Mouse (Mus musculus) heart, postnatal 0 days (tissue): ENCODE results near the gene Gnpnat1. TPM values are rescaled to one million over a fixed set of nuclear protein-coding genes. Genes with fewer than 3 reads are reported as not detected.

Source experiments
- ATAC-seq: fragments of 200-750 bp; cut with Nextera tagmentation; 2 replicates; pipeline ENCODE4 v1.8.0; 2017; ENCODE audit warnings: low read depth, moderate number of reproducible peaks, moderate library complexity; ENCODE audit not compliant: insufficient read depth
- DNase-seq: peaks from one replicate; pipeline ENCODE4 v3.0.0-alpha.2; 2016; ENCODE audit warnings: low spot score
- H3K27ac ChIP-seq: fragments of 300-500 bp; sonication (generic); 2 replicates; pipeline ENCODE4 v1.5.1; 2014; ENCODE audit warnings: low read depth, mild to moderate bottlenecking
- H3K27me3 ChIP-seq: fragments of 300-500 bp; sonication (generic); 2 replicates; pipeline ENCODE4 v1.6.1; 2014; ENCODE audit warnings: low read length, mixed read lengths; ENCODE audit not compliant: control insufficient read depth, insufficient read depth
- H3K36me3 ChIP-seq: fragments of 300-500 bp; sonication (generic); replicated peaks from 2 replicates; pipeline ENCODE4 v1.6.1; 2014; ENCODE audit warnings: low read length, mixed read lengths; ENCODE audit not compliant: control insufficient read depth, insufficient read depth
- H3K4me1 ChIP-seq: fragments of 300-500 bp; sonication (generic); 2 replicates; pipeline ENCODE4 v1.6.1; 2014; ENCODE audit warnings: antibody characterized with exemption; ENCODE audit not compliant: control insufficient read depth, insufficient read depth
- H3K4me2 ChIP-seq: fragments of 300-500 bp; sonication (generic); 2 replicates; pipeline ENCODE4 v1.6.1; 2014; ENCODE audit warnings: low read depth, mild to moderate bottlenecking, low read length, moderate library complexity
- H3K4me3 ChIP-seq: fragments of 300-500 bp; sonication (generic); 2 replicates; pipeline ENCODE4 v1.5.1; 2014; ENCODE audit warnings: low read depth, low read length
- H3K9ac ChIP-seq: fragments of 300-500 bp; sonication (generic); replicated peaks from 2 replicates; pipeline ENCODE4 v1.6.1; 2014; ENCODE audit warnings: low read depth, low read length, mixed read lengths
- H3K9me3 ChIP-seq: fragments of 300-500 bp; sonication (generic); replicated peaks from 2 replicates; pipeline ENCODE4 v1.6.1; 2016; ENCODE audit warnings: low read length; ENCODE audit not compliant: control insufficient read depth
- CTCF ChIP-seq: IDR thresholded peaks from 2 replicates; pipeline ENCODE4 v1.5.1; 2016; ENCODE audit warnings: antibody characterized with exemption, control low read depth, low read depth
- EP300 ChIP-seq: IDR thresholded peaks from 2 replicates; pipeline ENCODE4 v1.6.1; 2016; ENCODE audit warnings: antibody characterized with exemption, low read depth
- WGBS: fragments of 180-500 bp; shearing (Covaris S2); extraction: QIAGEN DNeasy Blood & Tissue Kit; methylation state at CpG from one replicate; pipeline ENCODE4 v1.1.7; 2014; 5-methylcytosine and 5-hydroxymethylcytosine counted together
- microRNA-seq: library from miRNA; unstranded; fragments of <30 nt; microRNA quantifications from one replicate; pipeline ENCODE4, GENCODE M21; 2016
- polyA plus RNA-seq: library from polyadenylated mRNA; unstranded; fragments of >200 nt; fragmentation: Nextera tagmentation; extraction: Ambion mirVana; gene quantifications from 2 replicates; pipeline ENCODE4 v1.2.1, GENCODE M21; 2015
- total RNA-seq: library from RNA; depleted of rRNA; stranded (reverse); fragments of >200 nt; gene quantifications from 2 replicates; pipeline ENCODE4 v1.2.3, GENCODE M21; 2014; ENCODE audit warnings: low replicate concordance; rRNA removed

Gene Gnpnat1
- total and polyA plus RNA-seq, 2 experiments from 2014 or later = 5.3 to 18.6 TPM

DNA sequence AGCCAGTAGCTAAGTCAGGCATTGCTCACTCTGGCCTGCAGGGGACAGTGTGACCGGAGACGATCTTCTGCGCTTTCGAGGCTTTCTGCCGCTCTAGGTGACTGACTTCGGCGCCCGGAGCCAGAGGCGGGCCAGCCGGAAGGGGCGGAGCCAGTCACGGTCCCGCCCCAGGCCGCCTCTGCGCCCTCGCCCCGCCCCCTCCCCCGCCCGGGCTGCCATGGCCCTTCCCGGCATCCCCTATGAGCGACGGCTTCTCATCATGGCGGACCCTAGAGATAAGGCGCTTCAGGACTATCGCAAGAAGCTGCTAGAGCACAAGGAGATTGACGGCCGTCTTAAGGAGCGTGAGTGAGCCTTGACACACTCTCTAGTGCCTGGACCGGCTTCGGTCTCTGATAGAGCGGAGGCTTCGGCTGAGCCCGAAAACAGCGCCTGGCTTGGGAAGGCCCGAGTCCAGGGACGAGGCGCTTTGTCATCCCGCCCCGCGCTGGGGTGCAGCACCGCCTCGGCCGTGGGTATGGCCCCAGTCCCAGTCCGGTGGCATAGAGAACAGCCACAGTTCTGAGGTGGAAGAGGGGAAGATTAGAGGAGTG lies 75.0 kb downstream of the Gnpnat1 start, which contains the start of gene Psmc6:
Gene Psmc6 (plus strand): TSS at position 200 of the 593 bp plus-strand sequence.
- peaks cover 29% of the 10 kb centered on the region for H3K36me3 ChIP-seq
- H3K4me2 ChIP-seq = peak within 1 kb of the TSS; percentile 83
- under 1% methylated on average over 44 of the region's 44 CpGs for WGBS
- peak within 1 kb of the TSS; percentile 83 for H3K27ac ChIP-seq
- DNase-seq (peak; percentile 95), ATAC-seq (peak; percentile 97)
- no peaks in the 10 kb centered on the region for H3K4me1 ChIP-seq
- no peaks in the 10 kb centered on the region for H3K9me3 ChIP-seq
- TF ChIP-seq EP300 (peak; percentile 8; the same call in 1 of the 2 replicates), CTCF (peak; percentile 95)
- H3K27me3 ChIP-seq = no peaks in the 10 kb centered on the region
- peak within 1 kb of the TSS; percentile 81 for H3K4me3 ChIP-seq
- H3K9ac ChIP-seq = peak within 1 kb of the TSS; percentile 81

DNA sequence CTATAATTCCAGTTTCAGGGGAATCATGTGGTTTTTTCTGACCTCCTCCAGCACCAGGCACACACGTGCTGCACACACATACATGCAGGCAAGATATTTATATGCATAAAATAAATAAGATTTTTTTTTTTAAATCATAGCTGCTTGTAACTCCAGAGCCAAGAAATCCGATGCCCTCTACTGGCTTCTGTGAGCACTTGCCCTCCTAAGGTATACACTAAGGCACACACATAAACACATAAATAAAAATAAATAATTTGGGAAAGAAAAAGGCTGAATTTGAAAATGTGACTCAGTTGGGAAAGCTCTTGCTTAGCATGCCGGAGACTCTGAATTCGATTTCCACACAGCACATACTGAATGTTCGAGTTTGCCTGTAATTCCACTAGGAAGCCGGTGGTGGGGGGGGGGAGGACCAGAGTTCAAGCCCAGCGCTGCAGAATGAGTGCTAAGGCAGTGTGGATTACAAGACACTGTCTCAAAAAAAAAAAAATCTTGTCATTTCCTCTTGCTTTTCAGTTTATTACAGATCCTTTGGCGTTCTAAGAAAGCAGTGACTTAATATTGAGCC lies 75.6 kb downstream of the Gnpnat1 start:
- WGBS = 13% methylated on average over 8 of the region's 8 CpGs
- H3K27me3 ChIP-seq = no peaks in the 10 kb centered on the region
- H3K9me3 ChIP-seq = no peaks in the 10 kb centered on the region
- H3K4me2 ChIP-seq = peak overlapping the region; percentile 56
- no peaks in the 10 kb centered on the region for H3K4me1 ChIP-seq
- DNase-seq (no peak), ATAC-seq (peak; percentile 19)
- H3K9ac ChIP-seq = no peak overlapping the region; the same call in 1 of the 2 replicates
- H3K27ac ChIP-seq = no peak overlapping the region
- peak overlapping the region; percentile 81 for H3K4me3 ChIP-seq
- H3K36me3 ChIP-seq = peaks cover 25% of the 10 kb centered on the region
- TF ChIP-seq EP300 (peak; percentile 48; the same call in 1 of the 2 replicates), CTCF (no peak)

DNA sequence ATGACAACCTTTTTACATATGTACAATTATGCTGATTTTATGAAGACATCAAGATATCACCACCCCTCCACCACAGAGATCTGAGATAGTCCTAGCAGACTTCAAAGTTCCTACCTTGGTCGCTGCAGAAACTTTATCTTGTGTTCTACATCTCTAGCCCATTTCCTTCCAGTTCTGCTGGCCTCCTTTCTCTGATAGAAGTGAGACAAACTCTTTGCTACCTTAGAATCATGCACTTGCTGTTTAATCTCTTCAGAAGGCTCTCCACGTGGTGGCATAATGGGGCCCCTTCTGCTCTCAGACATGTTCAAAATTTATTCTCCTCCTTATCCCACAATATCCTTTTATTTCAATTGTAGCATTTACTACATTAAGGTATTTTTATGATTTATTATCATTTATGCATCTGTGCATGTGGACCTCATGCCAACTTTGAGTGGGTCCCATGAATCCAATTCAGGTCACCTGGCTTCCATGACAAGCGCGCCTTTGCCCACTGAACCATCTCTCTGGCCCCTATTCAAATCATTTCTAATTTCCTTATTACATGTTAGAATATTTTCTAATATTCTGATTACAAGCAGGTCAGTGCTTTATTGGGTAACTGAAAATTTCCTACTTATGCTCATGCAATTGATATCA lies 76.5 kb downstream of the Gnpnat1 start:
- H3K4me3 ChIP-seq = no peak overlapping the region
- no peak overlapping the region for H3K4me2 ChIP-seq
- no peaks in the 10 kb centered on the region for H3K9me3 ChIP-seq
- WGBS = 83% methylated on average over 4 of the region's 4 CpGs
- no peak overlapping the region for H3K9ac ChIP-seq
- H3K27ac ChIP-seq = no peak overlapping the region
- DNase-seq (no peak), ATAC-seq (no peak)
- H3K36me3 ChIP-seq = peaks cover 18% of the 10 kb centered on the region
- H3K27me3 ChIP-seq = no peaks in the 10 kb centered on the region
- no peaks in the 10 kb centered on the region for H3K4me1 ChIP-seq
- TF ChIP-seq CTCF (no peak), EP300 (no peak)

Small RNA genes lying within 50 kb of the gene (microRNA-seq; reads per million reads assigned to microRNA genes)
- gene Gm25353 = not detected

Other genes starting within 250 kb of the Gnpnat1 start
- 18.9 and 20.6 TPM in 2 replicates for gene Gpr137c, start 185.2 kb downstream of the Gnpnat1 start, total RNA-seq
- gene Gpr137c, start 185.2 kb downstream of the Gnpnat1 start, polyA plus RNA-seq = 1.6 and 1.9 TPM in 2 replicates
- 17.1 and 17.4 TPM in 2 replicates for gene Txndc16, start 184.6 kb downstream of the Gnpnat1 start, total RNA-seq
- 9.0 and 9.5 TPM in 2 replicates for gene Txndc16, start 184.6 kb downstream of the Gnpnat1 start, polyA plus RNA-seq
- gene Ero1l, start 86.1 kb downstream of the Gnpnat1 start, total RNA-seq = 18.0 and 24.2 TPM in 2 replicates
- gene Ero1l, start 86.1 kb downstream of the Gnpnat1 start, polyA plus RNA-seq = 22.7 and 24.1 TPM in 2 replicates
- gene Psmc6, start 75.1 kb downstream of the Gnpnat1 start, total RNA-seq = 61.5 and 163 TPM in 2 replicates
- 120 and 125 TPM in 2 replicates for gene Psmc6, start 75.1 kb downstream of the Gnpnat1 start, polyA plus RNA-seq
- 11.9 and 22.2 TPM in 2 replicates for gene Styx, start 53.8 kb downstream of the Gnpnat1 start, total RNA-seq
- 69.0 and 69.9 TPM in 2 replicates for gene Styx, start 53.8 kb downstream of the Gnpnat1 start, polyA plus RNA-seq
- gene Fermt2, start 125.2 kb upstream of the Gnpnat1 start, total RNA-seq = 119 TPM in 2 replicates
- 211 and 221 TPM in 2 replicates for gene Fermt2, start 125.2 kb upstream of the Gnpnat1 start, polyA plus RNA-seq